Mouse (Mus musculus) MEL (cell line): ENCODE data around the gene Ccdc171. TPM values are rescaled to one million over a fixed set of nuclear protein-coding genes. Genes with fewer than 3 reads are reported as not detected.
"Not testable (repeated sequence)": the region's sequence is repeated elsewhere in the genome, so short reads cannot be mapped to it uniquely, and the experiment has no call there.

ENCODE experiments used
- DNase-seq: peaks from one replicate; pipeline ENCODE4 v3.0.0; 2011; ENCODE audit warnings: low read depth, low spot score
- H3K27ac ChIP-seq: 2 replicates; pipeline ENCODE4 v1.5.1; 2012; ENCODE audit warnings: low read depth, mild to moderate bottlenecking, control low read depth, low read length, moderate library complexity; ENCODE audit not compliant: control insufficient read depth
- H3K27me3 ChIP-seq, 2 experiments: fragments of 150-350 bp in 1 of 2; sonication (generic) in 1 of 2; 2 replicates each; pipeline ENCODE4 v1.6.1; 2012; ENCODE audit warnings: low read length in 2 of 2, mild to moderate bottlenecking in 2 of 2, improper control_type of control experiment in 1 of 2, moderate library complexity in 1 of 2; ENCODE audit not compliant: insufficient read depth in 2 of 2, control insufficient read depth in 1 of 2
- H3K36me3 ChIP-seq, 2 experiments: 2 replicates each; pipeline ENCODE4 v1.6.1; 2012 to 2014; ENCODE audit warnings: low read length in 2 of 2, improper control_type of control experiment in 1 of 2, inconsistent platforms in 1 of 2, mild to moderate bottlenecking in 1 of 2; ENCODE audit not compliant: insufficient read depth in 2 of 2, control insufficient read depth in 1 of 2
- H3K4me1 ChIP-seq, 2 experiments: fragments of 150-350 bp in 1 of 2; sonication (generic) in 1 of 2; 2 replicates each; pipeline ENCODE4 v1.6.1; 2012; ENCODE audit warnings: low read length in 2 of 2, improper control_type of control experiment in 1 of 2, mild to moderate bottlenecking in 1 of 2; ENCODE audit not compliant: insufficient read depth in 2 of 2, control insufficient read depth in 1 of 2
- H3K4me3 ChIP-seq, 2 experiments: fragments of 150-350 bp in 1 of 2; sonication (generic) in 1 of 2; 2 replicates each; pipeline ENCODE4 v1.5.1; 2012; ENCODE audit warnings: low read depth in 2 of 2, low read length in 2 of 2, mild to moderate bottlenecking in 2 of 2, moderate library complexity in 2 of 2, control low read depth in 1 of 2, improper control_type of control experiment in 1 of 2; ENCODE audit not compliant: control insufficient read depth in 1 of 2, insufficient read depth in 1 of 2
- H3K79me2 ChIP-seq: 2 replicates; pipeline ENCODE4 v1.6.1; 2012; ENCODE audit warnings: mild to moderate bottlenecking, low read length, moderate library complexity; ENCODE audit not compliant: control insufficient read depth, poor library complexity, insufficient read depth
- H3K9ac ChIP-seq: 2 replicates; pipeline ENCODE4 v1.6.1; 2012; ENCODE audit warnings: low read depth, mild to moderate bottlenecking, control low read depth, low read length, moderate library complexity; ENCODE audit not compliant: control insufficient read depth, poor library complexity, severe bottlenecking
- H3K9me3 ChIP-seq: fragments of 150-350 bp; sonication (generic); replicated peaks from 2 replicates; pipeline ENCODE4 v1.6.1; 2012; ENCODE audit warnings: mild to moderate bottlenecking, low read length, improper control_type of control experiment, moderate library complexity; ENCODE audit not compliant: insufficient read depth
- ELF1 ChIP-seq: IDR thresholded peaks from 2 replicates; pipeline ENCODE4 v1.6.1; 2014; ENCODE audit warnings: low read depth, mild to moderate bottlenecking, inconsistent platforms, low read length, improper control_type of control experiment, moderate library complexity
- EP300 ChIP-seq, 2 experiments: IDR thresholded peaks; 2 replicates each; pipeline ENCODE4 v1.6.1; 2011; ENCODE audit warnings: improper control_type of control experiment in 2 of 2, low read length in 2 of 2, low read depth in 1 of 2, mild to moderate bottlenecking in 1 of 2
- ETS1 ChIP-seq: IDR thresholded peaks from 2 replicates; pipeline ENCODE4 v1.6.1; 2012; ENCODE audit warnings: low read depth, mild to moderate bottlenecking, inconsistent platforms, low read length, improper control_type of control experiment, moderate library complexity
- GABPA ChIP-seq: IDR thresholded peaks from 2 replicates; pipeline ENCODE4 v1.6.1; 2012; ENCODE audit warnings: low read depth, mild to moderate bottlenecking, inconsistent platforms, low read length, improper control_type of control experiment, moderate library complexity
- GATA1 ChIP-seq: IDR thresholded peaks from 2 replicates; pipeline ENCODE4 v1.6.1; 2011; ENCODE audit warnings: low read depth, low read length, improper control_type of control experiment
- JUND ChIP-seq: IDR thresholded peaks from 2 replicates; pipeline ENCODE4 v1.6.1; 2011; ENCODE audit warnings: low read depth, mild to moderate bottlenecking, improper control_type of control experiment, low read length
- MAFK ChIP-seq: IDR thresholded peaks from 2 replicates; pipeline ENCODE4 v1.6.1; 2011; ENCODE audit warnings: low read depth, mild to moderate bottlenecking, low read length, improper control_type of control experiment, borderline replicate concordance
- MAX ChIP-seq: IDR thresholded peaks from 2 replicates; pipeline ENCODE4 v1.6.1; 2011; ENCODE audit warnings: low read length, improper control_type of control experiment
- MXI1 ChIP-seq: IDR thresholded peaks from 2 replicates; pipeline ENCODE4 v1.6.1; 2011; ENCODE audit warnings: mild to moderate bottlenecking, low read depth, low read length, improper control_type of control experiment
- NRF1 ChIP-seq: IDR thresholded peaks from 2 replicates; pipeline ENCODE4 v1.6.1; 2014; ENCODE audit warnings: low read depth, mild to moderate bottlenecking, inconsistent platforms, low read length, improper control_type of control experiment, moderate library complexity; ENCODE audit not compliant: poor library complexity, insufficient read depth, severe bottlenecking
- RCOR1 ChIP-seq: IDR thresholded peaks from 2 replicates; pipeline ENCODE4 v1.6.1; 2012; ENCODE audit warnings: low read depth, mild to moderate bottlenecking, inconsistent platforms, low read length, improper control_type of control experiment
- TBP ChIP-seq: IDR thresholded peaks from 2 replicates; pipeline ENCODE4 v1.8.0; 2011; ENCODE audit warnings: low read depth, low read length, improper control_type of control experiment
- TCF12 ChIP-seq: IDR thresholded peaks from 2 replicates; pipeline ENCODE4 v1.6.1; 2014; ENCODE audit warnings: low read depth, mild to moderate bottlenecking, inconsistent platforms, low read length, improper control_type of control experiment, moderate library complexity
- USF1 ChIP-seq: IDR thresholded peaks from 2 replicates; pipeline ENCODE4 v1.6.1; 2014; ENCODE audit warnings: low read depth, mild to moderate bottlenecking, inconsistent platforms, low read length, improper control_type of control experiment, moderate library complexity
- USF2 ChIP-seq, 2 experiments: IDR thresholded peaks; 2 replicates each; pipeline ENCODE4 v1.6.1; 2011 to 2012; ENCODE audit warnings: improper control_type of control experiment in 2 of 2, low read length in 2 of 2, borderline replicate concordance in 1 of 2, inconsistent platforms in 1 of 2, low read depth in 1 of 2, mild to moderate bottlenecking in 1 of 2; ENCODE audit not compliant: insufficient read depth in 1 of 2
- ZC3H11A ChIP-seq: IDR thresholded peaks from 2 replicates; pipeline ENCODE4 v1.6.1; 2012; ENCODE audit warnings: low read depth, mild to moderate bottlenecking, inconsistent platforms, low read length, improper control_type of control experiment
- ZNF384 ChIP-seq: IDR thresholded peaks from 2 replicates; pipeline ENCODE4 v1.6.1; 2012; ENCODE audit warnings: low read depth, mild to moderate bottlenecking, inconsistent platforms, low read length, improper control_type of control experiment
- polyA plus RNA-seq, 2 experiments: library from polyadenylated mRNA; stranded (reverse) in 1 of 2; unstranded in 1 of 2; fragments of >175 nt in 1 of 2; fragments of >200 nt in 1 of 2; gene quantifications; 2 replicates each; pipeline versions ENCODE4 v1.2.1 to v1.2.4; 2012; ENCODE audit warnings: low replicate concordance in 2 of 2, low read depth in 1 of 2; ENCODE audit not compliant: insufficient read length in 2 of 2, insufficient read depth in 1 of 2, missing spikeins in 1 of 2
- total RNA-seq: library from RNA; depleted of rRNA; stranded (reverse); fragments of 300-350 nt; gene quantifications from 2 replicates; pipeline ENCODE4 v1.2.3, GENCODE M21; 2012

Gene Ccdc171
- total and polyA plus RNA-seq, 3 experiments = 1.6 to 1.8 TPM; not detected in 1

GRCm38 (mm10) chr4:83516144-83516543, 9.2 kb upstream of the Ccdc171 start:
- TF ChIP-seq EP300 (IDR thresholded peaks at IDR 0.05; ENCODE audit: low read depth in 1 of 2, low read length in 2 of 2) (peak; percentile 21 to 44; a peak in 2 of 4 replicates), TBP (peak; percentile 56; the same call in 1 of the 2 replicates), ZNF384 (peak; percentile 63; the same call in 1 of the 2 replicates), GATA1 (peak; percentile 49), ETS1 (0 out of 2 replicates have a peak, but pooled peaks have one; percentile 13), TCF12 (0 out of 2 replicates have a peak, but pooled peaks have one; percentile 6)
- H3K27ac ChIP-seq, H3K9me3 ChIP-seq, H3K27me3 ChIP-seq, H3K4me3 ChIP-seq, H3K4me1 ChIP-seq, H3K9ac ChIP-seq, H3K79me2 ChIP-seq: not testable (repeated sequence)
- peak; percentile 34 for DNase-seq
- peaks cover 0 to 12% of the 10 kb centered on the region in 2 experiments; a peak in 2 of 4 replicates for H3K36me3 ChIP-seq

GRCm38 (mm10) chr4:83519148-83519547, 6.2 kb upstream of the Ccdc171 start:
- Histone ChIP-seq H3K9ac (no peak overlapping the region), H3K4me1 (peaks cover 0 to 3% of the 10 kb centered on the region in 2 experiments; a peak in 3 of 4 replicates), H3K9me3 (no peaks in the 10 kb centered on the region), H3K27me3 (no peaks in the 10 kb centered on the region), H3K27ac (no peak overlapping the region), H3K4me3 (no peak overlapping the region), H3K79me2 (no peaks in the 10 kb centered on the region), H3K36me3 (peaks cover 0 to 17% of the 10 kb centered on the region in 2 experiments; a peak in 2 of 4 replicates)
- TF ChIP-seq MAFK (no peak), ZNF384 (no peak), ZC3H11A (no peak), ELF1 (no peak), USF1 (no peak), JUND (no peak), MXI1 (no peak), NRF1 (no peak), MAX (no peak)
- no peak for DNase-seq

GRCm38 (mm10) chr4:83519807-83520206, 5.5 kb upstream of the Ccdc171 start:
- no peak overlapping the region for H3K27ac ChIP-seq
- no peaks in the 10 kb centered on the region for H3K9me3 ChIP-seq
- H3K79me2 ChIP-seq = no peaks in the 10 kb centered on the region; the same call in 1 of the 2 replicates
- no peak for TF ChIP-seq RCOR1
- no peak for TF ChIP-seq TBP
- peak in 1 of 2 experiments; percentile 35; a peak in 2 of 4 replicates for TF ChIP-seq EP300 (IDR thresholded peaks at IDR 0.05; ENCODE audit: low read depth in 1 of 2, low read length in 2 of 2)
- 0 out of 2 replicates have a peak, but pooled peaks have one; percentile 25 for TF ChIP-seq ETS1
- peak; percentile 81 for TF ChIP-seq ZNF384
- TF ChIP-seq GATA1 = 0 out of 2 replicates have a peak, but pooled peaks have one; percentile 11
- TF ChIP-seq GABPA = no peak
- no peak for TF ChIP-seq USF2 (IDR thresholded peaks at IDR 0.05; ENCODE audit: borderline replicate concordance in 1 of 2, insufficient read depth in 1 of 2, low read depth in 1 of 2, low read length in 2 of 2)
- H3K36me3 ChIP-seq = peaks cover 0 to 20% of the 10 kb centered on the region in 2 experiments; a peak in 2 of 4 replicates
- H3K27me3 ChIP-seq = no peaks in the 10 kb centered on the region
- no peak overlapping the region for H3K9ac ChIP-seq
- DNase-seq = no peak
- H3K4me1 ChIP-seq = peaks cover 0 to 3% of the 10 kb centered on the region in 2 experiments; a peak in 3 of 4 replicates
- no peak overlapping the region for H3K4me3 ChIP-seq
